Mouse (Mus musculus): ENCODE data around the gene Stk31. TPM values are rescaled to one million over a fixed set of nuclear protein-coding genes. Genes with fewer than 3 reads are reported as not detected.
"Not testable (repeated sequence)": the region's sequence is repeated elsewhere in the genome, so short reads cannot be mapped to it uniquely, and the experiment has no call there.

Stk31 gene
- polyA plus RNA-seq, 1 experiment from 2014 or later: not detected

GRCm38 (mm10) chr6:49378328-49378727 lies 17.1 kb upstream of the Stk31 start:
- 66% methylated on average over 12 of the region's 12 CpGs for WGBS
- H3K4me1 ChIP-seq (ENCODE audit: control insufficient read depth, insufficient read depth, low read length): no peaks in the 10 kb centered on the region
- H3K4me3 ChIP-seq (ENCODE audit: low read depth, low read length): no peak overlapping the region
- no peak for ATAC-seq (ENCODE audit: low read depth)
- no peak overlapping the region for H3K9ac ChIP-seq (replicated peaks; ENCODE audit: low read depth, low read length)
- no peaks in the 10 kb centered on the region for H3K27me3 ChIP-seq (ENCODE audit: control insufficient read depth, insufficient read depth, low read length)
- H3K36me3 ChIP-seq (ENCODE audit: control insufficient read depth, insufficient read depth, low read length): no peaks in the 10 kb centered on the region
- H3K9me3 ChIP-seq (ENCODE audit: control insufficient read depth, low read length): no peaks in the 10 kb centered on the region
- H3K4me2 ChIP-seq (ENCODE audit: low read depth, low read length): no peak overlapping the region
- H3K27ac ChIP-seq (ENCODE audit: low read depth, low read length): no peak overlapping the region

- H3K4me3 ChIP-seq (ENCODE audit: low read depth, low read length): no peak overlapping the region
- no peaks in the 10 kb centered on the region for H3K36me3 ChIP-seq (ENCODE audit: control insufficient read depth, insufficient read depth, low read length)
- no peaks in the 10 kb centered on the region for H3K27me3 ChIP-seq (ENCODE audit: control insufficient read depth, insufficient read depth, low read length)
- 73% methylated on average over 1 of the region's 1 CpGs for WGBS
- no peaks in the 10 kb centered on the region for H3K4me1 ChIP-seq (ENCODE audit: control insufficient read depth, insufficient read depth, low read length)
- H3K9me3 ChIP-seq (ENCODE audit: control insufficient read depth, low read length): no peaks in the 10 kb centered on the region
- no peak overlapping the region for H3K4me2 ChIP-seq (ENCODE audit: low read depth, low read length)
- H3K9ac ChIP-seq (replicated peaks; ENCODE audit: low read depth, low read length): no peak overlapping the region
- H3K27ac ChIP-seq (ENCODE audit: low read depth, low read length): no peak overlapping the region
- no peak for ATAC-seq (ENCODE audit: low read depth)
Observed at GRCm38 (mm10) chr6:49394276-49394675, 1.1 kb upstream of the Stk31 start.

- Histone ChIP-seq H3K4me3 (ENCODE audit: low read depth, low read length) (no peak overlapping the region), H3K27ac (ENCODE audit: low read depth, low read length) (no peak overlapping the region), H3K9ac (replicated peaks; ENCODE audit: low read depth, low read length) (no peak overlapping the region), H3K4me1 (ENCODE audit: control insufficient read depth, insufficient read depth, low read length) (no peaks in the 10 kb centered on the region), H3K9me3 (ENCODE audit: control insufficient read depth, low read length) (no peaks in the 10 kb centered on the region), H3K4me2 (ENCODE audit: low read depth, low read length) (no peak overlapping the region), H3K27me3 (ENCODE audit: control insufficient read depth, insufficient read depth, low read length) (no peaks in the 10 kb centered on the region), H3K36me3 (ENCODE audit: control insufficient read depth, insufficient read depth, low read length) (no peaks in the 10 kb centered on the region)
- no peak for ATAC-seq (ENCODE audit: low read depth)
Observed at GRCm38 (mm10) chr6:49397466-49397865, 2.1 kb downstream of the Stk31 start.

- no peaks in the 10 kb centered on the region for H3K27me3 ChIP-seq (ENCODE audit: control insufficient read depth, insufficient read depth, low read length)
- no peaks in the 10 kb centered on the region for H3K36me3 ChIP-seq (ENCODE audit: control insufficient read depth, insufficient read depth, low read length)
- ATAC-seq (ENCODE audit: low read depth): no peak
- no peaks in the 10 kb centered on the region for H3K9me3 ChIP-seq (ENCODE audit: control insufficient read depth, low read length)
- H3K4me2 ChIP-seq (ENCODE audit: low read depth, low read length): no peak overlapping the region
- H3K4me1 ChIP-seq (ENCODE audit: control insufficient read depth, insufficient read depth, low read length): no peaks in the 10 kb centered on the region
- H3K9ac ChIP-seq (replicated peaks; ENCODE audit: low read depth, low read length): no peak overlapping the region
- no peak overlapping the region for H3K27ac ChIP-seq (ENCODE audit: low read depth, low read length)
- no peak overlapping the region for H3K4me3 ChIP-seq (ENCODE audit: low read depth, low read length)
Observed at GRCm38 (mm10) chr6:49398365-49398764, 3.0 kb downstream of the Stk31 start.

- no peak overlapping the region for H3K4me2 ChIP-seq (ENCODE audit: low read depth, low read length)
- no peaks in the 10 kb centered on the region for H3K4me1 ChIP-seq (ENCODE audit: control insufficient read depth, insufficient read depth, low read length)
- WGBS: 89% methylated on average over 3 of the region's 3 CpGs
- H3K4me3 ChIP-seq (ENCODE audit: low read depth, low read length): no peak overlapping the region
- no peaks in the 10 kb centered on the region for H3K9me3 ChIP-seq (ENCODE audit: control insufficient read depth, low read length)
- H3K27me3 ChIP-seq (ENCODE audit: control insufficient read depth, insufficient read depth, low read length): no peaks in the 10 kb centered on the region
- H3K36me3 ChIP-seq (ENCODE audit: control insufficient read depth, insufficient read depth, low read length): no peaks in the 10 kb centered on the region
- no peak overlapping the region for H3K9ac ChIP-seq (replicated peaks; ENCODE audit: low read depth, low read length)
- ATAC-seq (ENCODE audit: low read depth): no peak
- no peak overlapping the region for H3K27ac ChIP-seq (ENCODE audit: low read depth, low read length)
Observed at GRCm38 (mm10) chr6:49410830-49411229, 15.4 kb downstream of the Stk31 start.

GRCm38 (mm10) chr6:49412967-49413366 lies 17.6 kb downstream of the Stk31 start:
- H3K36me3 ChIP-seq (ENCODE audit: control insufficient read depth, insufficient read depth, low read length); H3K27ac ChIP-seq (ENCODE audit: low read depth, low read length); H3K4me2 ChIP-seq (ENCODE audit: low read depth, low read length); H3K4me3 ChIP-seq (ENCODE audit: low read depth, low read length); H3K27me3 ChIP-seq (ENCODE audit: control insufficient read depth, insufficient read depth, low read length); H3K4me1 ChIP-seq (ENCODE audit: control insufficient read depth, insufficient read depth, low read length); H3K9me3 ChIP-seq (ENCODE audit: control insufficient read depth, low read length); ATAC-seq (ENCODE audit: low read depth); H3K9ac ChIP-seq (replicated peaks; ENCODE audit: low read depth, low read length): not testable (repeated sequence)
- WGBS: 70% methylated on average over 2 of the region's 2 CpGs

- no peak for ATAC-seq (ENCODE audit: low read depth)
- H3K9ac ChIP-seq (replicated peaks; ENCODE audit: low read depth, low read length): no peak overlapping the region
- no peak overlapping the region for H3K4me2 ChIP-seq (ENCODE audit: low read depth, low read length)
- no peaks in the 10 kb centered on the region for H3K9me3 ChIP-seq (ENCODE audit: control insufficient read depth, low read length)
- no peaks in the 10 kb centered on the region for H3K27me3 ChIP-seq (ENCODE audit: control insufficient read depth, insufficient read depth, low read length)
- no peaks in the 10 kb centered on the region for H3K36me3 ChIP-seq (ENCODE audit: control insufficient read depth, insufficient read depth, low read length)
- no peak overlapping the region for H3K4me3 ChIP-seq (ENCODE audit: low read depth, low read length)
- 93% methylated on average over 1 of the region's 1 CpGs for WGBS
- H3K27ac ChIP-seq (ENCODE audit: low read depth, low read length): no peak overlapping the region
- no peaks in the 10 kb centered on the region for H3K4me1 ChIP-seq (ENCODE audit: control insufficient read depth, insufficient read depth, low read length)
Observed at GRCm38 (mm10) chr6:49415971-49416370, 20.6 kb downstream of the Stk31 start.

GRCm38 (mm10) chr6:49437306-49437705 lies 41.9 kb downstream of the Stk31 start:
- WGBS: 83% methylated on average over 1 of the region's 1 CpGs
- ATAC-seq (ENCODE audit: low read depth): no peak

GRCm38 (mm10) chr6:49458112-49458511 lies 62.7 kb downstream of the Stk31 start:
- 88% methylated on average over 5 of the region's 5 CpGs for WGBS
- Histone ChIP-seq H3K36me3 (ENCODE audit: control insufficient read depth, insufficient read depth, low read length) (no peaks in the 10 kb centered on the region), H3K27ac (ENCODE audit: low read depth, low read length) (no peak overlapping the region), H3K4me1 (ENCODE audit: control insufficient read depth, insufficient read depth, low read length) (no peaks in the 10 kb centered on the region), H3K4me2 (ENCODE audit: low read depth, low read length) (no peak overlapping the region), H3K9ac (replicated peaks; ENCODE audit: low read depth, low read length) (no peak overlapping the region), H3K9me3 (ENCODE audit: control insufficient read depth, low read length) (no peaks in the 10 kb centered on the region), H3K27me3 (ENCODE audit: control insufficient read depth, insufficient read depth, low read length) (no peaks in the 10 kb centered on the region), H3K4me3 (ENCODE audit: low read depth, low read length) (no peak overlapping the region)
- ATAC-seq (ENCODE audit: low read depth): no peak

More at GRCm38 (mm10) chr6:49437306-49437705, 41.9 kb downstream of the Stk31 start:
- H3K36me3 ChIP-seq (ENCODE audit: control insufficient read depth, insufficient read depth, low read length): no peaks in the 10 kb centered on the region
- H3K9me3 ChIP-seq (ENCODE audit: control insufficient read depth, low read length): no peaks in the 10 kb centered on the region
- no peak overlapping the region for H3K27ac ChIP-seq (ENCODE audit: low read depth, low read length)
- H3K4me2 ChIP-seq (ENCODE audit: low read depth, low read length): no peak overlapping the region
- H3K4me1 ChIP-seq (ENCODE audit: control insufficient read depth, insufficient read depth, low read length): no peaks in the 10 kb centered on the region
- no peak overlapping the region for H3K9ac ChIP-seq (replicated peaks; ENCODE audit: low read depth, low read length)
- no peak overlapping the region for H3K4me3 ChIP-seq (ENCODE audit: low read depth, low read length)
- H3K27me3 ChIP-seq (ENCODE audit: control insufficient read depth, insufficient read depth, low read length): no peaks in the 10 kb centered on the region

GRCm38 (mm10) chr6:49483205-49483604 lies 87.8 kb downstream of the Stk31 start:
- no peaks in the 10 kb centered on the region for H3K4me1 ChIP-seq (ENCODE audit: control insufficient read depth, insufficient read depth, low read length)
- no peaks in the 10 kb centered on the region for H3K9me3 ChIP-seq (ENCODE audit: control insufficient read depth, low read length)
- no peak for ATAC-seq (ENCODE audit: low read depth)
- no peak overlapping the region for H3K4me3 ChIP-seq (ENCODE audit: low read depth, low read length)
- H3K27ac ChIP-seq (ENCODE audit: low read depth, low read length): no peak overlapping the region
- 97% methylated on average over 2 of the region's 2 CpGs for WGBS
- no peak overlapping the region for H3K4me2 ChIP-seq (ENCODE audit: low read depth, low read length)
- no peaks in the 10 kb centered on the region for H3K27me3 ChIP-seq (ENCODE audit: control insufficient read depth, insufficient read depth, low read length)
- no peaks in the 10 kb centered on the region for H3K36me3 ChIP-seq (ENCODE audit: control insufficient read depth, insufficient read depth, low read length)
- H3K9ac ChIP-seq (replicated peaks; ENCODE audit: low read depth, low read length): no peak overlapping the region
